Mouse (Mus musculus): ENCODE measurements around the gene Lime1.

DNA sequence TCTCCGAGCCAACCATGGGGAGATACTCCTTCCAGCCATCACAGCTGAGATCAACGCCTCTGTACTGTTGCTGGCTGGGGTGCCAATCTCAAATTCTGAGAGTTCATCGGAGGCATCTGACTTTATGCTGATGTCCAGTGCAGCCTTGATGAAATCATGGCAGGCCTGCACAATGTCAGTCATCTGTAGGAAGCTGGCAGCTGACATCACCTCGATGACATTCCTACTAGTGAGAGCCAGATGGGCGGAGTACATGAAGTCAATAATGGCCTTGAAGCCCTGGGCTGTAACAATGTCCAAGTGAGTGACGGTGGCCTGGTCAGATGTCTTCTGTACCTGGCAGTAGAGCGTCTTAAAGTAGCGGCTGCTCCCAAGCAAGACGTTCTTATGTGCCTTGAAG, 44.0 kb downstream of the Lime1 start:
- TF ChIP-seq CTCF (IDR thresholded peaks at IDR 0.05; ENCODE audit: low read depth) (no peak), EP300 (IDR thresholded peaks at IDR 0.05; ENCODE audit: low read depth) (no peak)

All from heart, postnatal 0 days (tissue).